Mouse (Mus musculus) liver, adult 2 months (tissue): ENCODE data around the gene Usf1.

ENCODE experiments used
- CTCF ChIP-seq: fragments of 200-500 bp; IDR thresholded peaks from 2 replicates; pipeline ENCODE4 v1.5.1; 2011; ENCODE audit warnings: low read depth, low read length, control low read depth
- POLR2A ChIP-seq: fragments of 200-500 bp; IDR thresholded peaks from 2 replicates; pipeline ENCODE4 v1.6.1; 2011; ENCODE audit warnings: low read length, control low read depth; ENCODE audit not compliant: insufficient read depth; ENCODE audit errors: extremely low read depth

DNA sequence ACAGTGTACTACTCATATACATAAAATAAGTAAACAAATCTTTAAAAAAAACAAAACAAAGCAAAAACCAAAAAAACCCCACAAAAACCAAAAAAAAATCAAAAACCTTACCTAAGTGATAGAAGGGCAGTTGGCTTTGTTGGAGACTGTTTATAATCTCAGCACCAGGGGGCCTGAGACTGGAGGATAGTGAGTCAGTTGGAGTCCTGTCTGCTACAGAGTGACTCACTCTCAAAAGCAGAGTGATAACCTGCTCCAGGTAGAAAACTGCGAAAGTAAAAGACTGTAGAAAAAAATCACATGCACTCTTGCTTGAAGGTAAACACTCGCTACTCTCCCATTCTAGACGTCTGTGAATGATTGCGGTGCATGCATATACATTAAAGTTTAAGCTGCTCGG lies 33.9 kb downstream of the Usf1 start:
- no peak for TF ChIP-seq CTCF
- TF ChIP-seq POLR2A: no peak
